Mouse (Mus musculus): ENCODE results near the gene Homez.

GRCm38 (mm10) chr14:54813991-54814390 is 56.8 kb downstream of the Homez start, which contains the start of gene Rnf212b:
- no peak for TF ChIP-seq GATA1 (IDR thresholded peaks at IDR 0.05; ENCODE audit: borderline replicate concordance, low read length)
- no peak for TF ChIP-seq FLI1 (IDR thresholded peaks at IDR 0.05; ENCODE audit: low read length)
